Mouse (Mus musculus) myocyte (in vitro differentiated cells): ENCODE data around the gene Asb11.

Experiments used
- MAX ChIP-seq: IDR thresholded peaks from one replicate; pipeline ENCODE4 v1.6.1; 2011; ENCODE audit warnings: low read depth, mild to moderate bottlenecking, control low read depth
- POLR2A ChIP-seq: IDR thresholded peaks from one replicate; pipeline ENCODE4 v1.6.1; 2011; ENCODE audit warnings: low read depth, mild to moderate bottlenecking, control low read depth, moderate library complexity; ENCODE audit not compliant: insufficient read length
- POLR2AphosphoS2 ChIP-seq: IDR thresholded peaks from one replicate; pipeline ENCODE4 v1.6.1; 2011; ENCODE audit warnings: low read depth, control low read depth; ENCODE audit not compliant: insufficient read length

GRCm38 (mm10) chrX:164406133-164407022, 30.4 kb upstream of the Asb11 start:
- TF ChIP-seq POLR2A, result no peak
- no peak for TF ChIP-seq MAX
- no peak for TF ChIP-seq POLR2AphosphoS2
